Mouse (Mus musculus) heart, postnatal 36 days (tissue): Measurements from ENCODE around the gene Mcf2l. TPM values are rescaled to one million over a fixed set of nuclear protein-coding genes. Genes with fewer than 3 reads are reported as not detected.

Experiments used
- DNase-seq, 2 experiments: peaks; one replicate each; pipeline ENCODE4 v3.0.0; 2021 to 2022
- intact Hi-C: fragments of 180-260 bp; cut with DNase I; formaldehyde crosslinking; loops from one replicate; pipeline ENCODE4 v1.15.1; 2025
- total RNA-seq, 2 experiments: library from RNA; stranded (reverse); gene quantifications; 2 replicates each; pipeline ENCODE4 v1.2.3; 2021

Mcf2l gene
- total RNA-seq, 2 experiments from 2014 or later = 53.3 to 77.9 TPM

GRCm38 (mm10) chr8:12905599-12906321, 32.2 kb downstream of the Mcf2l start:
- intact Hi-C loops = loop anchor here (1.0 to 10.0 kb wide), 3 partner anchors 8 to 519 kb away; no protein-coding TSS in a partner anchor
- peak; percentile 50 to 53 for DNase-seq

- intact Hi-C loops = loop anchor here (10.0 kb wide), 1 partner anchor 518 kb away; no protein-coding TSS in a partner anchor
- DNase-seq = no peak
Observed at GRCm38 (mm10) chr8:12906597-12906996, 33.0 kb downstream of the Mcf2l start.

- peak in 1 of 2 experiments; percentile 36 for DNase-seq
- intact Hi-C loops = loop anchor here (10.0 kb wide), 1 partner anchor 517 kb away; no protein-coding TSS in a partner anchor
Observed at GRCm38 (mm10) chr8:12907730-12908129, 34.1 kb downstream of the Mcf2l start.

GRCm38 (mm10) chr8:12912011-12912410, 38.4 kb downstream of the Mcf2l start:
- intact Hi-C loops = no loop called here
- no peak for DNase-seq

- intact Hi-C loops = no loop called here
- DNase-seq = no peak
Observed at GRCm38 (mm10) chr8:12915187-12916006, 41.8 kb downstream of the Mcf2l start.

- intact Hi-C loops = no loop called here
Observed at GRCm38 (mm10) chr8:12916156-12916900, 42.7 kb downstream of the Mcf2l start.

GRCm38 (mm10) chr8:12917029-12917428, 43.4 kb downstream of the Mcf2l start:
- no peak for DNase-seq
- intact Hi-C loops = no loop called here

More at GRCm38 (mm10) chr8:12916156-12916900, 42.7 kb downstream of the Mcf2l start:
- DNase-seq = no peak

GRCm38 (mm10) chr8:12917831-12918230, 44.2 kb downstream of the Mcf2l start:
- intact Hi-C loops = no loop called here
- no peak for DNase-seq

GRCm38 (mm10) chr8:12920599-12920998, 47.0 kb downstream of the Mcf2l start:
- DNase-seq = no peak
- intact Hi-C loops = no loop called here

GRCm38 (mm10) chr8:12925051-12925450, 51.4 kb downstream of the Mcf2l start:
- no peak for DNase-seq
- intact Hi-C loops = loop anchor here (1.0 kb wide), 1 partner anchor 15 kb away; no protein-coding TSS in a partner anchor

GRCm38 (mm10) chr8:12925941-12926381, 52.4 kb downstream of the Mcf2l start:
- DNase-seq = peak; percentile 65 to 73
- intact Hi-C loops = loop anchor here (1.0 kb wide), 2 partner anchors 16 to 21 kb away; no protein-coding TSS in a partner anchor

- intact Hi-C loops = loop anchor here (1.0 kb wide), 1 partner anchor 31 kb away; no protein-coding TSS in a partner anchor
- DNase-seq = peak; percentile 68 to 79
Observed at GRCm38 (mm10) chr8:12927204-12927983, 53.8 kb downstream of the Mcf2l start.

GRCm38 (mm10) chr8:12928033-12928432, 54.4 kb downstream of the Mcf2l start:
- intact Hi-C loops = no loop called here
- DNase-seq = no peak

GRCm38 (mm10) chr8:12928931-12929330, 55.3 kb downstream of the Mcf2l start:
- intact Hi-C loops = no loop called here
- DNase-seq = peak in 1 of 2 experiments; percentile 35

- intact Hi-C loops = no loop called here
- no peak for DNase-seq
Observed at GRCm38 (mm10) chr8:12930290-12930689, 56.7 kb downstream of the Mcf2l start.

- no peak for DNase-seq
- intact Hi-C loops = no loop called here
Observed at GRCm38 (mm10) chr8:12931426-12931825, 57.8 kb downstream of the Mcf2l start.

GRCm38 (mm10) chr8:12932520-12932919, 58.9 kb downstream of the Mcf2l start:
- DNase-seq = no peak
- intact Hi-C loops = no loop called here

- intact Hi-C loops = no loop called here
- DNase-seq = no peak
Observed at GRCm38 (mm10) chr8:12933765-12934164, 60.2 kb downstream of the Mcf2l start.

GRCm38 (mm10) chr8:12934453-12935043, 60.9 kb downstream of the Mcf2l start:
- DNase-seq = no peak
- intact Hi-C loops = no loop called here
